Mouse (Mus musculus) erythroid progenitor cell, adult 5-6 weeks (primary cell): ENCODE measurements around the gene Ppcdc. TPM values are rescaled to one million over a fixed set of nuclear protein-coding genes. Genes with fewer than 3 reads are reported as not detected.

Source experiments
- ATAC-seq: replicated peaks from 2 replicates; pipeline ENCODE4 v1.8.0; 2016; ENCODE audit warnings: moderate number of reproducible peaks, mild to moderate bottlenecking, moderate TSS enrichment, inconsistent platforms; ENCODE audit not compliant: poor library complexity, low FRiP score, severe bottlenecking
- total RNA-seq, 2 experiments: library from RNA; stranded (forward) in 1 of 2; stranded (reverse) in 1 of 2; fragments of 150-400 nt in 1 of 2; fragments of 186-747, 209-891 nt in 1 of 2; gene quantifications; 2 replicates each; pipeline versions ENCODE4 v1.2.3 to v1.2.4; 2015 to 2017; ENCODE audit warnings: low replicate concordance in 2 of 2

Gene Ppcdc
- total RNA-seq (2015; ENCODE audit: low replicate concordance) = 9.4 and 17.2 TPM in 2 replicates
- 5.0 and 6.1 TPM in 2 replicates for total RNA-seq (2017; ENCODE audit: low replicate concordance)

DNA sequence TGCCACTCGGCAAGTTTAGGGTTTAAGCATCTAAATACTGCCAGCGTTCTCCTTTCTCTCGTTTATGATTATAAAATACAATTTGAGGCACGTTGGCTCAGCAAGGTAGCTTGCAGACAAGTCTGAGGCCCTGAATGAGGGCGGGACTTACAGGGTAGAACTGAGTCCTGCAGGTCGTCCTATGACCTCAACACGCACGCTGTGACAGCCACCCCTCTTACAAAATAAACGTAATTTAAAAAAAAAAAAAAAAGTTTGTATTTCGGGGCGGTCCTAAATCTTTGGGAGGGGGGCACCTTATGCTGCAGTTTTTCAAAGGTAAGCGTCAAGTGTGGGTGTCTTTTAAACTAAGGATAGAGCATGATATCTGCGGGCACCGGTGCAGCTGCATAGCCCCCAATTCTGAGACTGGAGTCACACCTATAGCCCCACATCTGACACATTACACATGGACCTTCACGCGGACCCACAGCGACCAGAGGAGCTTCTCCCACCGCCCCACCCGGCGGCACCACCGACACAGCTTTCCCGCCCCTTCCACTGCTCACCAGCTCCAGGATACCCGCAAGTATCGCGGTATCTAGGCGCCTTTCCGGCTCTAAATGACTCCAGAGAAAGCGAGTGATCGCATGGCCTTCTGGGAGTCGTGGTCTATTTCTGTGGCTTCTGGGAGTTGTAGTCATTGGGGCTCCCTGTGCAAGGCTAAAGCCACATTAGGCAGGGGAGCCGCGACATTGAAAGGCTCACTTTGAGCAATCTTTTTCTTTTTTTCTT lies at the start of gene Ppcdc:
Gene Ppcdc, minus strand, starts transcription at position 603 of the 774 bp plus-strand sequence.
- peak; percentile 97 for ATAC-seq

DNA sequence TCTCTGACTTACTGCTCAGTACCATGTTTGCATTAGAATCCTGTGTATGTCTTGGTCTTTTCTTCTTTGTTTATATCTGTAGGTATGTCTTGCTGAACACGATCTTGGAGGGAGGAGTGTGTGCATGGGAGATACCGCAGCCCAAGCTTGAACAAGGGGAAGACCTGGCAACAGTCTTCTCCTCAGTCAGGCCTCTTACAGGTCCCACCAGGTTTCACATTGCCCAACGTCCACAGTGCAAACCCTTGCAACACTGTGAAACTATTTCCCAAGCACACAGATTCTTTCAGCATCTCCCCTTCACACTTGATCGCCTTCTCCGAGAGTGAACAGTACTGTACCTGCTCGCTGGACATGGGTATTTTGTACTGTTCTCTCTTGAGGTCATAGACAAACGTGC lies 47.9 kb upstream of the Ppcdc start:
- no peak for ATAC-seq

DNA sequence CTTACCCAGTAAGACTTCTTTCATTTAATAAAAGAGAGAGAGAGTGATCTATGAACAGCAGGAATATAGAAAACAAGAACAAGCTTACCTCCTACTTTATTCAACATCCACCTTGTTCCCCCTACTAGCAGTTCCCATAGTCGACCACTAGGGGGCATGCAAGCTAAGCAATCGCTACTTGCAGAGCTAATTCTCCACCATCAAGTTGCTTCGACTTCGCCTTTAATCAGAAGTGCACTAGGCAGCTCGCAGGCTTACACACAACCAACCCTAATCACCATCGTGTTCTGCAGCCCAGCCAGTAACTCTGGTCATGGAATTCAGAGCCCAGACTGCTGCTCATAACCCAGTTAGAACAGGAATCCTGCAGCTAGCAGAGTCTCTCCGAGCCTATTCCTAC lies 45.9 kb upstream of the Ppcdc start:
- ATAC-seq = peak; percentile 87

DNA sequence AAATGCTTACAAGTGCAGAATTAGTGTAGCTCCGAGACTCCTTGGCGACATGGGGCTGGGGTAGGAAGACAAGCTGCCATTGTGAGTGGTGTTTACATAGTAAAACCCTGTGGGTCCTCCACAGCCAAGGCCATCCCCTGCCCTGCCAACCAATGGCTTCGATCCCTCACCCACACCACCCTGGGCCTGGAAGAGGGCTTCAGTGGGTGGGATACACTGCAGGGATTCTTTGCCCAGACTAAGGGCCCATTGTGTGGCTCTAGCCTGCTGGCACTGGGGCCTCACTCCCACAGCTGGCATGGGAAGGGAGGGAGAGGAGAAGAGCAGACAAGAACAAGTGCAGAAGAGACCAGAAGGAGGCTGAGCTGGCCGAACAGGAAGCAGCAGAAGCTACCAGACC lies 29.0 kb upstream of the Ppcdc start:
- ATAC-seq = no peak

DNA sequence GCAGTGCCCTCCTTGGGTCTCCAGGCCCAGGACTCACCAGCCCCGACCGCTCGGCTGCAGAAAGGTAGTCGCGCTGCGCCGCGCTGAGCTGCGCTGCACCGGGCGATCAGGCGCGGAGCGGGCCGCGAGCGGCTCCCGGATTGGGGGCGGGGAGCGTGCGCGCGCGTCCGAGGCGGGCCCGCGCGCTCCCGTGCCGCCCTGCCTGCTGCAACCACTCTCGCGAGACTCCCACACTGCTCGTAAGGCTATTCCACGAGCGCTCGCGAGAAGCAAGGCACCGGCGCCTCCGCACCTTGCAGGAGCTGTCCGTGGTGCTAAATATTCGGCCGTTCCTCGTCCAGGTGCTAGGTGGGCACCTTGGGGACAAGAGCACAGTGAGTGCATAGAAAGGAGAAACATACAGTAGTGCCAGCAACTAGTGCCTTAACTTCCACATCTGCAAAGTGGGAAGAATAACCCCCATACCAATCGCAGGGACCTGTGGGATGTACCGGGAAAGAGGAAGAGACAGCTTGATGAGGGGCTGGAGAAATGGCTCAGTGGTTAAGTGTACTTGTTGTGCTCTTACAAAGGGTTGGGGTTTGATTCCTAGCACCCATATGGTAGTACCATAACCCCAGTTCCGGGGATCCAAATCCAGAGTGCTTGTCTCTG lies 28.1 kb upstream of the Ppcdc start, which contains the start of gene Scamp5:
Gene Scamp5, minus strand, starts transcription at position 165 of the 654 bp plus-strand sequence.
- no peak for ATAC-seq

DNA sequence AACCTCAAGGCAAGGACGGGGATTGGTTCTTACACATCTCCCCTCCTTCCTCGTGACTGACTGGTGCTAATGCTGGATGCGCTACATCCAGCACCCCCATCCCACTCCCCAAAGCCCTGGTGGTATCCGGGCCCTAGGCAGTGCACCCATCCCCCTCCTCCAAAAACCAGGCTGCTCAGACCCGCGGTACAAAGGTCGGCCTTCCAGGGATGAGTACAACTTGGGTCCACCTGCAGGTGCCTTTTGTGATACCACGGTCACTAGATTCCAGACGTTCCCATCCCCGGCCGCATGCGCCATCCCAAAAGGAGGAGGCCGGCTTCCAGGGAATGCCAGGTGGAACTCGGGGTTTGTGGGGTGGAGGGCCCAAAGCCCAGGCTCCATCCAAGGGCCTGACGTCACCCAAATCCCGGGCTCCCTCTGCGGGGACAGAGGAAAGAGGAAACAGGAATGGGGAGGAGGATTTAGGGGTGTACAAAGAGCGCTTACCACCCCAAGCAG lies 27.4 kb upstream of the Ppcdc start:
- ATAC-seq = no peak

DNA sequence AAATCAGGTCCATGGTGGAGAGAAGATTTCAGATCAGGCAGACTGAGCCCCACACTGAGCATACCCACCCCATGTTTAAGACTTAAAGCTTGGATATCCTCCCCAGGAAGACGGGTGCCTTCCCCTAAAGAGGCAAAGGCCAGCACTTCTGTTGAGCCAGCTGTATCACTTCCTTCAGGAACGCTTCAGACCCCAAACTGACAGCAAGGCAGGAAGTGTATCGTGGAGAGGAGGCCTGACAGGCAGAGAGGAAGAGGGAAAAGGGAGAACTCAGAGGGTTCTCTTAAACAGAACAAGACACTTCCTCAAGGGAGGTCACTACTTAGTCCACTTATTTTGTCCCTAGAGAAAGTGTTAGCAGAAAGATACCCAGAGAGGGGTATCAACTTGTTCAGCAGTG lies 26.2 kb upstream of the Ppcdc start:
- ATAC-seq = no peak

DNA sequence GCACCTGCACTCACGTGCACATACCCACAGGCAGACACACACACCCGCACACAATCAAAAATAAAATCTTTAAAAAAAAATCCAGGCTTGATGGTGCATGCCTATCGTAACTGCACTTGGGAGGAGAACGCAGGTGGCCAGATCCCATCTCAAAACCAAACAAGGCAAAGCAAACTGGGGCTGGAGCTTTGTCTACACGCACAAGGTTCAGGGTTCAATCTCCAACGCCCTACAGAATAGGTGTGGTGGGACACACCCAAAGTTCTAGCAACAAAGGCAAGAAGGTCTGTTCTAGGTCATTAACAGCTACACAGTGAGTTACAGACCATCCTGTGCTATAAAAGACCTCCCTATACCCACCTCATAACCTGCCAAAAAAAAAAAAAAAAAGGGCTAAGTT lies 22.9 kb upstream of the Ppcdc start:
- no peak for ATAC-seq

DNA sequence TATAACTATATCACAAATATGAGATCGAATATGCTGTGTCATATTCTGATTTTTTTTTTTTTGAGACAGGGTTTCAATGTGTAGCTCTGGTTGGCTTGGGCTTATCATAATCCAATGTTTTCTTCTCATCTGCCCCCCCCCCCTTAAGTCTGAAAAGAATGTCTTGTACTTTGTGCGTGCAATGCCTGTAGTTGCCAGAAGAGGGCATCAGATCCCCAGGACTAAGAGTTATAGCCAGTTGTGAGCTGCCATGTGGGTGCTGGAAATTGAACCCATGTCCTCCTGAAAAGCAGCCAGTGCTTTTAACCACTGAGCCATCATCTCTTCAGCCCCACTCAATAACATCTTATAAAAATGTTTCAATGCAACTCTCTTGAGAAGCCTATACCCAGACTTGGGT lies 19.8 kb upstream of the Ppcdc start:
- ATAC-seq = no peak

DNA sequence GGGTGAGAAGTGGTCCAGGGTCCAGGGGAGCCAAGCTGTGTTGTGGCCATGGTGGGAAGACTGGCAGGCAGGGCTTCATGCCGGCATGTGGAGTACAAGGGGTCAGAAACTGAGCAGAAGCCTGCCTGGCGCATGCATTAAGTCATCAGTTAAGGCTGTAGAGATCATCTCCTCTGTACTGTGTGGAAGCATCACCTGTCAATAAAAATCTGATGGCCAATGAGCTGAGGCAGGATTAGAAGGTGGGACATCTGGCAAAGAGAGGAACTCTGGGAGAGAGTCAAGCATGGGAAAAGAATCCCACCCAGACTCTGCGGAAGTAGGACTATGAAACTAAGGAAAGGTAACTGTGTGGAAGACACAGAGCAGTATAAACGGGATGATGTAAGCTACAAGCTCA lies 13.6 kb upstream of the Ppcdc start:
- ATAC-seq = no peak

DNA sequence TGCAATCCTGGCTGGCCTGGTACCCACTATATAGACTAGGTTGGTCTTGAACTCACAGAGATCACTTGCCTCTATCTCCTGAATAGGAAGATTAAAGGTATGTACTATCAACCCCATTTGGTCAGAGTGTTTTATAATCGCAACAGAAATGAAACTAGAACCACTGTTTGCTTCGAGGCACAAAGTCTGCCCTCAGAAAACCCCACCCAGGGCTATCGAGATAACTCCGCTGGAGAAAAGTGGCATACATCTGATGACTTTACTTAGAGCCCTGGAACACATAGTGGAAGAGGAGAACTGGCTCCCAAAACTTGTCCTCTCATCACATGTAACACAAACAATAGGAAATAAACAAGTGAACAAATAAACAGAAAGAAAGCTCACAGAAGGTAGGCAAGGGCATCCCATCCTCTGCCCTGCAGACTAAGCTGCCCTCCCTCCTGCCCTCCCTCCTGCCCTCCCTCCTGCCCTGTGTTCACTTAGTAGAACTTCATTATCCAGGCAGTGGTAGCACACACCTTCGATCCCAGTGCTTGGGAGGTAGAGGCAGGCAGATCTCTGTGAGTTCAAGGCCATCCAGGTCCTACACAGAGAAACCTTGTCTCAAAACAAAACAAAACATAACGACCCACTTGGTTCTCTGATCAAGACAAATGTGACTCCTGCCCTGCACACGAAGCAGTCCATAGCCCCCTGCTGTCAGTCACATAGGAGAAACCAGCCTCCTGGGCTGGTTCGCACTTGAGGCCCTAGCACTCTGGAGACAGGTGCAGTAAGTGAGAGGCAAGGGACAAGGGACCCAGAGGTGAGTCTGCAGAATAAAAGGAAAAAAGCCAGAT lies 12.9 kb upstream of the Ppcdc start:
- ATAC-seq = no peak

DNA sequence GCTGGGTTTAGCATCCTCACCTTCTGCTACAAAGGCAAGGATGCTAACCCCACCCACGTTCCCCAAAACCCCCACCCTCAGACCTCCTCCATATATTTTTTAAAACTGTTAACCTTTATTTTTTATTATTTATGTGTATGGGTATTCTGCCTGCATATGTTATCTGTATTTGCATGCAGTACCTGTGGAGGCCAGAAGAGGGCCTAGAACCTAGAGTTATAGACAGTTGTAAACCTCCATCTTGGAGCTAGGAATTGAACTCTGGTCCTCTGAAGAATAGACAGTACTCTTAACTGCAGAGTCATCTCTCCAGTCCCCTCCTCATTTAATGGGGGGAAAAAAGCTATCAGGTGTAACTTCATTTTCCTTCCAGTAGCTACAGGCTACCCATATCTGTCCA lies 9.8 kb upstream of the Ppcdc start:
- ATAC-seq = no peak

DNA sequence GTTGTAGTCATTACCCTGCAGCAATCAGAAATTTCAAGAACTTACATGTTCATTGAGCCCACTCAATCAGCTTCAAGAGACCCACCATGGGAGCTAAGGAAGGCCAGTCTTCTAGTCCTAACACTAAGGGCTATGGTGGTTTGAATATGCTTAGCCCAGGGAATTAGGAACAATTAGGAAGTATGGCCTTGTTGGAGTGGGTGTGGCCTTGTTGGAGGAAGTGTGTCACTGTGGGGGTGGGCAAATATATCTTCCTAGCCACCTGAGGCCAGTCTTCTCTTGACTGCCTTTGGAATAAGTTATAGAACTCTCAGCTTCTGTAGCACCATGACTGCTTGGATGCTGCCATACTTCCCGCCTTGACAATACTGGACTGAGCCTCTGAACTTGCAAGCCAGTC lies 696 bp upstream of the Ppcdc start:
- no peak for ATAC-seq

DNA sequence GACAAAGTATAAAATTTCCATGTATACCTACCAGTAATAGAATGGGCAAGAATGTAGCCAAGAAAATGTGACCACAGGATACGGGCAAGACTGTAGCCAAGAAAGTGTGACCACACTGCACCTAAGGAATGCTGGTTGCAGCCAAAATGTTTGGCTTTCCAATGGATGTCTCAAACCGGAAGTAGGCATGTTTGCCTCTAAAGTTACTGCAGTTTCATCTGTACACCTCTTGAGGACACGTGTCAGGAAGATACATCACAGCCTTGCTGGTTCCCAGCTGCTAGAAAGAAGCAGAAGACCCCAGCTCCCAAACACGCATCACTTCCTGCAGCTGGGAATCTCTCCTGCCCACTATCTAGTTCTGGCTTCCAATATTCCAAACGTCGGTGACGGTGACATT lies 841 bp downstream of the Ppcdc start:
- no peak for ATAC-seq

DNA sequence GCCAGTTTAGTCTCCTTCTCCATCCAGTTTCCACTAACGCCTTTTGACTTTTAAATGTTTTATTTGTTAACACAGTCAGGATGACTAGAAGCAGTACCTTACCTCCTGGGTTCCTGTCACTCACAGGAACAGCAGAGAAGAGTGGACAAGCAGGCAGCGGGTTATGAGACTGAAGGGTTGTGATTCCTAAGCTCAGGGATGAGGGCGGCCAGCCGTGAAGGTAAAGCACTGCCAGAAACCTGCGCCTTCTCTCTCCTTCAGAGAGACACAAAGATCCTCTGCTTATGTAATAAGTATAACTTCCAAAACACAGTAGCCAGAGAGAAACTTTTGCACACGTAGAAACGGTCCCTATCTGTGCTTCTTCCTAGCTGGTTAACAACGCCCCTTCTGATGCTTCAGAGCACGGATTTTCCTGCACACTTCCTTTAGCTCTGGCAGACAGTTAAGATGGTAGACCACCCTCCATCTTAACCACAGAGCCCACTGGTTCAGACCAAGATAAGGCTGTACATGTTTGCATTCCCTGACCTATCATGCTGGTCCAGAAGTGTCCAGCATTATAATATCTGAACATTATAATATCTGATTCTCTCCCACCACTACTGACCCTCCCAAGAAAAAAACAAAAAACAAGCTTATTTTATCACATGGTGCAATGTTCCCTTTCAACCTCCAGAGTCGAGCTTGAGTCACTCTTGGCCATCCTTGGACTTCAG lies 1.9 kb downstream of the Ppcdc start:
- ATAC-seq = no peak

DNA sequence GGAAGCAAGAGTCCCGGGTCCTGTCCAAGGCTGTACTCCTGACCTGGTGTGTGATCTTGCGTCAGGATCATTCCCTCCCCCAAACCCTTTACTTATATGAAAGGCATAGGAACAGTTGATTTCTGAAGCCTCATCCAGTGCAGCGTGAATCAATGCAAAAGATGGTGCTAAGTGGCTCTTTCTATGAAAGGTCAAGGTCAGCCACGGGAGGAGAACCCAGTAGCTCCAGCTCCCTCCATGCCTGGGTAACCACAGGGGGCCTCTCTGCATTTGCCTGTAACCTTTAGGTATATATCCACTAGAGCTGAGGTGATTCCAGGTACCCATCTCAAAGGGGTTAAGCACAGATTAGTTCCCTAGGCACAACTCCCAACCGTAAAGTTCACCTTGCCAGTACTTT lies 3.8 kb downstream of the Ppcdc start:
- no peak for ATAC-seq

DNA sequence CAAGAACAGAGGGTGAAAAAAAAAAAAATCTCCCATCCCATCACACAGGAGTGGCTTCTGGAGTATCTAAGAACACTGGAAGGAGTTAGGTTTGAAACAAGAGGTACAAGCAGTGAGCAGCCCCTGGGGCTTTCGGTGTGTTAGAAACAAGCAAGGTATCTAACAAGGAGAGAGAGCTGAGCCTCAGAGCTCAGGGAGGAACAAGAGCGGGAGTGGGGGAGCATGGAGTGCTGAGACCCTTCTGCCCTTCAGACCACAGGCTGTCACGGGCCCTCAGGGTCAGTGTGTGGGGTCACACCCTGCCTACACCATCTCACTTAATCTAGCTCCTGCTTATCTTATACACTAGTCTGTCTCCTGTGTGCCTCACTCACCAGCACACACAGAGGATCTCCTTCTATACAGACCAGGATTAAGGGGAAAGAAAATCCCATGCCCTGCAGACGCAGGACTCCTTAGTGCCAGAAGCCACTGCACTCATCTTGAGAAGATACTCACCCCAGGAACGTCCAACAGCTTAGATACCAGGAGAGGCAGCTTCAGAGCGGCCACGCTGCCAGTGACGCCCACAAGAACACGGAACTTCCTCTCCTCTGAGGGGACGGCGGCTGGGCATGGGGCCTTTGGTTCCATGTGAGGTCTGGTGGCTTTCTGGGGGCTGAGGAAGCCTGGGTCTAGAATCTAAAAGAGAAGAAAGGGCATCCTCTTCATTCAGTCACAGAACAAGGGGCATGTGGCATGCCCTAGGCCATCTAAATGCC lies 5.3 kb downstream of the Ppcdc start:
- no peak for ATAC-seq

DNA sequence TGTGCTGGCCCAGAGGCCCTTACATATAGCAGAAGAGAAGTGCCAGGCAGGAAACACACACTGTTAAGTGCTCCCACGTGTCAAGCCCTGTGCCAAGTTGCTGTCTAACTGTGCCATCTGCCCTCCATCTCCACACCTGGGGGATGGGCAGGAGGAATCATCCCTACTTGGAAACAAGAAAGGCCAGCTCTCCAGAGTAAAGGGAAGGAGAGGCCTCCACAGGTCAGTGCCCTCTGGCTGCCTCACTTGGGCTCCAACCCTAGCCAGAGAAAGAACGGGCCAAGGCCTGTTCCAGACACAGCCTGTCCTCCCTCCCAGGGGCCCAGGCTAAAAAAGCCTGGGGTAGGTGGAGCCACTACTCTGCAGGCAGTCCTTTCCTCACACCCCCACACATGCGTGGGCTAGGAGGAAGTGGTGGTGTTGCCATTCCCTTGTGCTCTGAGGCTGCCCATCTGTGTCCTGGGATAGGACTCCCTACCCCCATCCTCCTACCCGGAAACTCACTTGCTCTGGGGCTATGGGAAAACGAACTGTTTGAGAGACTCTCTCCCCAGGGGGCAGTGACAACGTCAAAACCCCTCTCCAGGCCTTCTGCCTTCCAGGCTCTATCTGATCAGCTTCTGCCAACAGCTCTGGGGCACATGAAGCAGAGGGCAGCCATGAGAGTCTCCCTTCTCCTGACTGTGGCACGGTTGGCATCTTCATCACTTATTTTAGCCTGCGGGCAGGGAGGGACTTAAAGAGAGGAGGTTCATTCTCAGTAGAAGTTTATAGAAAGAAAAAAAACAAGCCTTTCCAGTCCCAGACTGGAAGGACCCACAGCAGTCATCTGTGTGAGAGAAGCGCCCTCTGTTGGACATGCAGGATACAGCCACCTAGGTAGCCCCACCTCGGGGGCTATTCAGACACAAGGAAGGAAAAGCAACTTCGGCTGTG lies 6.6 kb downstream of the Ppcdc start:
- peak; percentile 72 for ATAC-seq
